Mouse (Mus musculus) layer of hippocampus, postnatal 10 days (tissue): ENCODE measurements at regions not wholly inside any gene's neighbourhood (a gene's known extent, or its start where the extent isn't known, plus 50 kb on each side); places are given as distances from the start of the nearest gene placed in this dataset.

ENCODE experiments used
- DNase-seq, 2 experiments: peaks; one replicate each; pipeline ENCODE4 v3.0.0; 2021; ENCODE audit warnings: low spot score in 2 of 2

DNA sequence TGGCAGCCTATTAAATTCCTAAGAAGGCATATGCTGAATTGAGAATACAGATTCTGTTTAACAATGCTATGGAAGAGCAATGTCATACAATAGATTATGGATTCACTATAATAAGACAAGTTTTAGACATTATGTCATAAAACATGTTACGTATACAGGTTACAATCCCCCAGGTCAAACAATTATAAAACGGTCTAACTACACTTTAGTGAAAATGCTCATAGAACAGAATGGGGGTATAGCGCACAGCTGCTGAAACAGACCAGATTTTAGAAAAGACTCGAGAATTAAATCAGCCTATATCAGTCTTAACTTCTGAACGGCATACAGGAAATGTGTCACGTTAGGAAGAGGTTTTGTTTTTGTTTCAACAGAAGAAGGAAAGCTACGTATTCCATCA is 660.5 kb upstream of the Sel1l start:
- DNase-seq: no peak

GRCm38 (mm10) chr12:92508796-92509489 is 660.0 kb upstream of the Sel1l start:
- DNase-seq: no peak

DNA sequence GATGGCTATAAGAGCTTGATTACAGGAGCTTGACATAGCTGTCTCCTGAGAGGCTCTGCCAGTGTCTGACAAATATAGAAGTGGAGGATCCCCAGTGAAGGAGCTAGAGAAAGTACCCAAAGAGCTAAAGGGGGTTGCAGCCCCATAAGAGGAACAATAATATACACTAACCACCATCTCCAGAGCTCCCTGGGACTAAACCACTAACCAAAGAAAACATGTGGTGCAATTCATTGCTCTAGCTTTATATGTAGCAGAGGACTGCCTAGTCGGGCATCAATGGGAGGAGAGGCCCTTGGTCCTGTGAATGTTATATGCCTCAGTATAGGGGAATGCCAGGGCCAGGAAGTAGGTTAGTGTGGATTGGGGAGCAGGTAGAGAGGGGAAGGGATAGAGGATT is 635.0 kb upstream of the Sel1l start:
- no peak for DNase-seq

- DNase-seq: no peak
These were observed 625.5 kb upstream of the Sel1l start for GRCm38 (mm10) chr12:92474293-92475062.

- no peak for DNase-seq
These were observed 602.3 kb upstream of the Sel1l start for GRCm38 (mm10) chr12:92451110-92451818.

DNA sequence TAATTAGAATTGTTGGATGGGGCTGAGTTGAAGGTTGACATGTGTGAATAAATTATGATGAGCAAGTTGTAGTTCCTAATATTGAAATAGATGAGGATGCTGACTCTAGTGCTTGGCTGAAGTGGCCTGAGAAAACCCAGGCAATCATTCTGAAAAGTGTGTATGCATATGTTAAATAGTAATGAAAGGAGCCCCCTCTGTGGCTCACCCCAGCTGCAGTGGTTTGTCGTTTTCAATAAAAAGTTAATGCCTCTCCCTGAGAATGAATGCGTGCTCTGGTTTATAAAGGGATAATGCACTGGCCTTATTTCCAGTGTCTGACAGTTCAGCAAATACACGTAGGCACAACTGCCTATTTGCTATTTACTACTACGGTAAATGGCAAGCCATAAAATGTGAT is 569.5 kb upstream of the Sel1l start:
- no peak for DNase-seq

- DNase-seq: no peak
These were observed 556.5 kb upstream of the Sel1l start for GRCm38 (mm10) chr12:92405506-92405905.

DNA sequence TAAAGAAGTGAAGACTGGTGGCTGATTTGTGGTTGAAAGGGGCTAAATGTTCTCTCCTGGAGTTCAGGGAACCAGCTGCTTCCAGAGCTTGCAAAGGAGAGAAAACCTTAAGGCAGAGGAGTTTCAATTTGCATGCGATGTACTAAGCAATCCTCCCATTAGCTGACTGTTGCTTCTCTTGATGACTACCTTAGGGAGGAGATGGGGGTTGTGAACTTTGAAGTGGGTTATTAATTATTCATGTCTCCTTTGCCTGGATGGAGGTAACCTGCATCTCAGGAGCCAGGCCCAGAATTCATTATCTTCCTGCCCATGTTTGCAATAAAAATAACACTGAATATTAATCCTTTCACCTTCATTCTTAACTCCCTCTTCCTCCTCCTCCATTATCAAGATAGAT is 552.0 kb upstream of the Sel1l start:
- DNase-seq: no peak

DNA sequence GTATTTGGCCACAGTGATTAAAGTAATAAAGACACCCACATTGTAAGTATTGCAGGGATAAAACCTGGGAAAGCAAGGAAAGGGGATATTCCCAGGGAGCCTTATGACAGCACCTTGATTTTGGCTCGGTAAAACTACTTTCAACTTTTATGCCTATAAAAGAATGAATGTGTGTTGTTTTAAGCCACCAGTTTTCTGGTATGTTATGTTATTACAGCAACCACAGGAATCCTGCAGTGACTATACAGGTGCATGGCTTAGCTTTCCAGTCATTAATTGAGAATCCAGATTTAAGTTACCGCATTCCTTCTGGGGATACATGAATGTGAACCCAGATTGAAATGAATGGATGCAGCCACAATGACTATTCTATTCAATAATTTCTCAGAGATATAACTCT is 537.2 kb upstream of the Sel1l start:
- no peak for DNase-seq

- DNase-seq: no peak
These were observed 535.4 kb upstream of the Sel1l start for GRCm38 (mm10) chr12:92384266-92384937.

DNA sequence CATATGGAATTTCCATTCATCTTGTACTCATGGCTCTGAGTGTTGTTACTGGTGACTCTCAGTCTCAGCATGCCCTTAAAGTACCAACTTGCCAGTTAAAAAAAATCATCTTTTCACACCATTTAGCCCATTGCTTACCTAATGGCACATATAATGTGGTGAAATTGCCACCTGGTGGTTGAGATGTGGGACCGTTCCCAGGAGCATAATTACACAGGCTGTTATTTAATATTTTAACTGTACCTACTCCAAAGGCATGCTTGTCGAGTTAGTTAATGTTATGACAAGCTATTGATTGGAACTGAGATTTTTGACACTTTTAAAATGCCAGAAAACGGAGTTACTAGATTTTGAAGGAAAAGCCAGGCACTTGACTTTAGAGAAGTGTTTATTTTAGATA is 530.2 kb upstream of the Sel1l start:
- DNase-seq: no peak

GRCm38 (mm10) chr12:92365926-92366325 is 517.0 kb upstream of the Sel1l start:
- no peak for DNase-seq

GRCm38 (mm10) chr12:92353386-92354257 is 504.7 kb upstream of the Sel1l start:
- no peak for DNase-seq

DNA sequence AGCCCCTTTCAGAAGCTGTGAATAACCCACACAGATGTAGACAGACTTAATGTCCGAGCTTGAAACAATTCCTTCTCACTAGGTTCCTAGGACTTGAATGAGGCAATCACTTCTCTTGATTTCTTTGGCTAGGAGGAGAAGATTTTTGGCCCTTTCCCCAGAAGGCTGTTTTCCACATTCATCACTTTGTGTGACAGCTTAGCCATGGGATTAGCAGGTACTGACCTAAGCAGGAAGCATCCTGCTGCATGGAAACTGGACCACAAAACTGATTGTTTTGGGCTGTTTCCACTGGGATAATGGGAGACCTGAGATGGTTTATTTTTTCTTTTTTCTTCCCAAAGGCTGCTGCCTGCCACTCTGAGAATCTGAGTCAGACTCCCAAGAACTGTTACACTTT is 469.3 kb upstream of the Sel1l start:
- DNase-seq: no peak

- no peak for DNase-seq
These were observed 468.7 kb upstream of the Sel1l start for GRCm38 (mm10) chr12:92317609-92318008.

DNA sequence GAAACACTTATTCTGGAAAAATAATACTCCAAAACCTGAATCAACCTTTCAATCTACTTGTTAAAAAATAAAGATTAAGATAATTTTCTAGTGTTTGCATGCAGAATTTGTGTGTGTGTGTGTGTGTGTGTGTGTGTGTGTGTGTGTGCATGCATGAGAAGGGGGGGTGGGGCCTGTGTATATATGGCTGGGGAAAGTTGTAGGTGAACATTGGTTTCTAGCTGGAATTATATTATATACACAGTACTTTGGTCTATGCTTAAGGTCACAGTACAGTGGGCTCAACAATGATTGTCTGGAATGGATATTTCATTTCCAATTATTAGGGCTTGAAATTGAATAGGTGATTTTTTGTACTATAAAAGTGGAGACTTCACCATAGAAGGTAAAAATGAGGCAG is 467.3 kb upstream of the Sel1l start:
- DNase-seq: no peak

DNA sequence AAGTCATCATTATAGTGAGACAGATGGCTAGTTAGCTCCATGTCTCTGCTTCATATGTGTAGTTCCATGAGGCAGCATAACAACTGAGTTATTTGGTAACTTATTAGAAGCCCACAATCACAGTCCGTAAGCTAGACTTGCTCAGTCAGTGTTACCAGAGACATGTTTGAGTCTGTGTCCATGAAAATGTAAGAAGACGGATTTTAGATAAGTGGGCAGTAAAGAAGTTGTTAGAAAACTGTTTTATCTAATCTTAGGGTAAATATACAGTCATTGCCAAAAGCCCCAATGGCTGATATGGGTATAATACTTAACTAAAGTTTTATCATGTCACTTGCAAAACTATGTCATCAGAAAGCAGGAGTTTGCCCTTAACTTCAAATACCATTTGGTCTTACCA is 466.9 kb upstream of the Sel1l start:
- no peak for DNase-seq

DNA sequence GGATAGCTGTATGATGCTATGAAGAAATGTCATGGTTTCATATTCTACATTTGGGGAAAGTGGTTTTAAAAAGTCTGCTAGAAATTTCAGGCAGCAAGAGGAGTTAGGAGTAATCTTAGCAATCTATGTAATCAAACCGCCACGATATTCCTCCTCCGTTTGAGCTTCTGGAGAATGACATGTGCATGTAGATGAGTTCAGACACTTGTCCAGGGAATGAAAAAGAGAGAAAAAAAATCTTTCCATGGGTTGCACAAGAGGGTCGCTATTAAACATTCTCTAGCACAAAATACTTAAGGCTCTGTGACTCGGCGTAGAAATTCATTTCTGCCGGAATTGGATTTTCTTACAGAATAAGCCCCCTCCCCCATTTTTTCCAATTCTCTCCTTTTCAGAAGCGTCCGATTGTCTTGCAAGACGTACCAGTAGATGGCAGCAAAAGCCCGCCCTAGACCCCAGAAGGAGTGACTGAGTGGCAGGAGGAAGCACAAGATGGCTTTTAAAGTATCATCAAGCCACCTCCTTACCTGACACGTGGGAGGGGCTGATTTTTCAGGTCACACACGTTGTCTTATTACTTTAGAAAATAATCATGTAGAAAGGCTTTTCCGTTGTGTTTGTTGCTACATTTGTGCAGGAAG is 454.1 kb upstream of the Sel1l start:
- peak; percentile 74 to 86 for DNase-seq

- no peak for DNase-seq
These were observed 445.9 kb upstream of the Sel1l start for GRCm38 (mm10) chr12:92294887-92295286.

- DNase-seq: no peak
These were observed 444.4 kb upstream of the Sel1l start for GRCm38 (mm10) chr12:92293341-92293720.
